Mouse (Mus musculus) ES-E14 (cell line): ENCODE measurements around the gene Sqor.

ENCODE experiments used
- HCFC1 ChIP-seq: IDR thresholded peaks from 2 replicates; pipeline ENCODE4 v1.6.1; 2012; ENCODE audit warnings: low read length, inconsistent platforms, borderline replicate concordance; ENCODE audit not compliant: insufficient read depth
- MAFK ChIP-seq: IDR thresholded peaks from 2 replicates; pipeline ENCODE4 v1.6.1; 2014; ENCODE audit warnings: mild to moderate bottlenecking, low read depth, low read length, inconsistent platforms; ENCODE audit not compliant: insufficient read depth
- ZNF384 ChIP-seq: IDR thresholded peaks from 2 replicates; pipeline ENCODE4 v1.6.1; 2012; ENCODE audit warnings: low read depth, low read length, inconsistent platforms

GRCm38 (mm10) chr2:122759791-122760190, 5.2 kb upstream of the Sqor start:
- TF ChIP-seq ZNF384 (no peak), HCFC1 (no peak), MAFK (no peak)
